Mouse (Mus musculus) midbrain, embryonic 10.5 days (tissue): ENCODE data around the gene Acmsd. TPM values are rescaled to one million over a fixed set of nuclear protein-coding genes. Genes with fewer than 3 reads are reported as not detected.

Source experiments
- polyA plus RNA-seq: library from polyadenylated mRNA; unstranded; fragments of >200 nt; fragmentation: Nextera tagmentation; extraction: Ambion mirVana; gene quantifications from 2 replicates; pipeline ENCODE4 v1.2.1, GENCODE M21; 2016

The Acmsd gene
- polyA plus RNA-seq, 1 experiment from 2014 or later, result 0.20 TPM

Other genes starting within 250 kb of the Acmsd start
- gene Tmem163, start 49.9 kb upstream of the Acmsd start, polyA plus RNA-seq, result 11.0 and 23.7 TPM in 2 replicates
- 92.2 and 108 TPM in 2 replicates for gene Ccnt2, start 44.8 kb downstream of the Acmsd start, polyA plus RNA-seq
- 0.11 and 0.12 TPM in 2 replicates for gene Map3k19, start 125.6 kb downstream of the Acmsd start, polyA plus RNA-seq
- 15.8 and 18.4 TPM in 2 replicates for gene Rab3gap1, start 139.4 kb downstream of the Acmsd start, polyA plus RNA-seq